Mouse (Mus musculus) adipocyte (in vitro differentiated cells): ENCODE data around the gene Gsk3b.

Experiments
- DNase-seq: peaks from one replicate; pipeline ENCODE4 v3.0.0-alpha.2; 2016; ENCODE audit warnings: low spot score

Gsk3b gene

DNA sequence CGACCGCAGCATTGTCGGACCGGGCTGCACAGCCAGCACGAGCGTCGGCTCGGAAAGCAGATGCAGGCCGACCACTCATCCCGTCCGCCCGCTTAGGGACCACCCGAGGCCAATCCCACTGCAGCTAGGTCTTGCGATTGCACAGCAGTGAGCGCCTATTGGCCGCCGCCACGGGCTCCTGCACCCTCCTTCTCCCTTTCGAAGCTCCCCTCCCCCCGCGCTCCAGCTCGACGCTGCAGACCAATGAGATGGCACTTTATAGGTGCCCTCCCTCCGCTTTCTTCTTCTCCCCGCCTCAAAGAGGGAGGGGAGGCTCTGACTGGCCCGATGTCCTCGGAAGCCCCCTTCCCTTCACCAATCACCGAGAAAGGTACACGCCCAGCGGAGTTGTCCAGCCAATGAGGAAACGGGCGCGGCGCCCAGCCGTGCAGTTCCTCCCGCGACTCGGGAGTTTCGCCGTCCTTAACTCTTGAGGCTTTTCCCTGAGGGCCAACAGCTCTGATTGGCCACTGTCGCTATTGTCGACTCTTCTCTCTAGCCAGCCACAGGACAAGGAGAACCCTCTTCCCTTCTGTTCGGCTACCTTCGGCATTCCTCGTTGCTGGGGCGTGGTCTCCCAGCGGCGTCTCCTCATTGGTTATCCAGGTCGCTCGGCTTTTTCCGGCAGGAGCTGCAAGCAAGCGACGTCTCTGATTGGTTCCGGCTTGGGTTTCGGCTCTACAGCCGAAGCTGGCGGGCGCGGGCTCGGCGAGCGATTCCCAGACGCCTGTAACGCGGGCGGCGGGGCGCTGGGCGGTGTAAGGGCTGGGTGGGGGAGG, at the start of gene Gsk3b:
TSS of gene Gsk3b (plus strand) at position 373 of the 818 bp plus-strand sequence.
- DNase-seq: peak; percentile 100

GRCm38 (mm10) chr16:38042160-38042559, 46.6 kb upstream of the Gsk3b start:
- DNase-seq: no peak

DNA sequence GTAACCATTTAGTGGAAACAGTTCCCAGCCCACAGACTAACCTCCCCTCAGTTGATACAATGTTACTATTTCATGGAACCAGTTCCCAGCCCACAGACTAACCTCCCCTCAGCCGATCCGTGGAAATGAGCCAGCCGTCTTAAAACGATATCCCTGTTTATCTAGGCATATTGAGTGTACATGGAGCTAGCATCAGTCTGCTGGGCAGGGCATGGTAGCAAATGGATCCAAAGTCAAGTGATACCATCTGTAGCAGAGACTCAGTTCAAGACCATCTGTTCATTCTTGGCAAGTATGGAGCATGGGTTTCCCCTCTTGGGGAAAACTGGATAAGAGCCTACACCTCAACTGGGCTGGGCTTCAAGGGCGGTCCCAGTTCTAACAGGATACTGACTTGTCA, 44.2 kb upstream of the Gsk3b start:
- no peak for DNase-seq

- no peak for DNase-seq
Observed at GRCm38 (mm10) chr16:38047781-38048558, 40.8 kb upstream of the Gsk3b start.

DNA sequence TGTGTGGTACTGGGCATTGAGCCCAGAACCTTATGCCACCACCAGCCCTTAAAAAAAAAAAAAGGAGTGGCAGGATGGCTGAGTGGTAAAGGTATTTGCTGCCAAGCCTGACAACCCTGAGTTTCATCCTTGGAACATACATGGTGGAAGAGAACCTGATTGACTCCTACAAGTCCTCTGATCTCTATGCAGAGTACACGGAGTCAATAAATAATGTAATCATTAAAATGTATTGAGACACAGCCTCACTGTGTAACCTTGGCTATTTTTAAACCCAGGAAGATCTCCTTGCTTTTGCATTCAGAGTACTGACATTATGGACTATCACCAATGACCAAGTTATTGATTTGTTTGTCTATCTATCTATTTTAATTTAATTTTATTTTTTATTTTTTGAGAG, 30.9 kb upstream of the Gsk3b start:
- DNase-seq: no peak

DNA sequence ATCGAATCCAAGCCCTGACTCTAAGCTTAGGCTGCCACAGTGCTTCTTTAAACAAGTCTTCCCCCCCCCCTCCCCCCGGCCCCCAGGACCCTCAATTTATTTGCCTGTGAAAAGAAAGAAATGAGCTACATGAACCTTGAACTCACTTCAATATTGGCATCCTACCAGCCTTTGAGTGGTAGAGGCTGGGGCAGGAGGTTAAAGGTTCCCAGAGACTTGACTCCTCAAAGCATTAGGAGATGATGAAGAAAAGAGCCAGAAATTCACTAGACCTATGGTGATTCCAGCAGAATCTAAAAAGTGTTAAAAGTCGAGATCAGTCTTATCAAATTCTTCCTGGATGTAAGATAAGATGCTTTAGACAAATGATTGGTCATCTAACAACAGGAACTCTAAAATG, 30.0 kb upstream of the Gsk3b start:
- DNase-seq: peak; percentile 21

DNA sequence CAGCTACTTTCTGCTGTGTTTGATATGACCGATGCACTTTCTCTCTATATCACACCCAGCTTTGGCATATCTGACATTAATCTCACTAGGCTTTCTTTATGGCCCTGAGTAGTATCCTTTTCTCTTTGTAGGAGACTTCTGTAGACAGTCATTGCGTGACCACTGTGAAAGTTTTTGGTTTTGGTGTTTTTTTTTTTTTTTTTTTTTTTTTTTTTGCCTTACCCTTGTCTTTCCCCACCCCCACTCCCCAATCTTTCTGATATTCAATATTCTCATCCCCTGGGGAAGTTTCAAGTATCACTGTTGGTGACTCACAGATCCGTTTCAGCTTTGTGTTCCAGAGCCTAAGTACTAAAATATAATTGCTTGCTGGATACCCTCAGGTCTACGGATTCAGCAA, 29.2 kb upstream of the Gsk3b start:
- DNase-seq: no peak

DNA sequence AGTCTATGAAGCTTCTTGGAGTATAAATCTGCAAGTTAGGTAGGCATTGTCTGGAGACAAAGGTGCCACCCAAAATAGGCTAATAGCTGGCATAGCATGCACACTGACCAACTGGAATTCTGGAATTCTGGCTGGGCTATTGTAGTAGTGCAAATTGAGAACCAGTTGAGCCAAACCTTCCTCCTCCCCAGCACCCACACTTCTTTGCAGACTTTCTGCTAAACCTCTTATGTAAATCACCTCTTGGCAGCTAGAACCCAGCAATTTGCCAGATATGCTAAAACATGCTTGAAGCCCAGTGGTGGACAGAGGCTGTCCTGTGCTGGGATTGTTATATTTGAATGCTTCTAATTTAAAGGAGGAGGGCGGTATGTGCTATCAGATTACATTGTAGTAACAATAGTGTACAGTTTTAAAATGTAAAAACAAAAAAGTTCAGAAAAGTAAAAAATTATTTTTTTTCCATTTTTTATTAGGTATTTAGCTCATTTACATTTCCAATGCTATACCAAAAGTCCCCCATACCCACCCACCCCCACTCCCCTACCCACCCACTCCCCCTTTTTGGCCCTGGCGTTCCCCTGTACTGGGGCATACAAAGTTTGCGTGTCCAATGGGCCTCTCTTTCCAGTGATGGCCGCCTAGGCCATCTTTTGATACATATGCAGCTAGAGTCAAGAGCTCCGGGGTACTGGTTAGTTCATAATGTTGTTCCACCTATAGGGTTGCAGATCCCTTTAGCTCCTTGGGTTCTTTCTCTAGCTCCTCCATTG, 14.8 kb upstream of the Gsk3b start:
- peak; percentile 78 for DNase-seq

DNA sequence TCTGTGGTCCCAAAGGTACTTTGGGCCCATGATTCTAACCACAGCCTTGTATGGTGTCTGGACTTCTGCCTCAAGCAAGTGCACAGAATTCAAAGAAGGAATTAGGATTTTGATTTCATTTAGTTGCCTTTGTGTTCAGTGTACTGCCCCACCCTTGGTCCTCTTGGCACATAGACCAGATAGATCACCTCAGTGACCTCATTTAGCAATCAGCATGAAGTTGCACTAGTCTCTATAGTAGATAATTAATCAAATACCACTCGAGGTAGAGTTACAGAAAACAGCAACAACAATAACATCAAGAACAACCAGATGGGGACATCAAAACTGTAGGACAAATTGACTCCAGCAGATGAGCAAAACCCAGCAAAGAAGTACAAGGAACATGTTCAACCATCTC, 8.6 kb upstream of the Gsk3b start:
- DNase-seq: no peak

- DNase-seq: peak; percentile 69
Observed at GRCm38 (mm10) chr16:38087231-38087630, 1.6 kb upstream of the Gsk3b start.

GRCm38 (mm10) chr16:38087645-38088125, 1.1 kb upstream of the Gsk3b start:
- DNase-seq: no peak

DNA sequence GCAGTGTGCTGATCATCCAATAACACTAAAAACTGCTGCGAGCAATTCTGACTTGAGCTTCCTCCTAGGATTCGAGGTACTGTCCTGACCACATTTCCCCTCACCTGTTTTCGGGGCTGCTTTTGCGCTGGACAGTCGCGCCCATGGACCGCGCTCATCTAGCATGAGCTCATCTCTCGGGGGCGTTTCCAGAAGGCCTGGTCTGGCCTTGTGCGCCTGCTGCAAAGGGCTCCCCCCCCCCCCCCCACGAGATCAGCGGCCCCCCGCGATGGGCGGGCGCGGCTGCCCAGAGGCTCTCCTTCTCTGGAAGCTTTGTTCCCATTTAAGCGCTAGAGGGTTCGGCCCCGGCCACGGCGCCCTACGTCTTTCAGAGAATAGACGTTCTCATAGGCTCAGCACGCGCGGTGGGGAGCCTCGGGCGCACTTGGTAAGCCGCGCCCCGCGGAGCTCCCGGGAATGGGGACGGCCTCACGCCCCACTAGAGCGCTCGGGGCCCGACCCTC, 624 bp upstream of the Gsk3b start:
- DNase-seq: peak; percentile 85

GRCm38 (mm10) chr16:38089447-38090170, 808 bp downstream of the Gsk3b start:
- DNase-seq: peak; percentile 74

GRCm38 (mm10) chr16:38090341-38091005, 1.7 kb downstream of the Gsk3b start:
- peak; percentile 48 for DNase-seq

DNA sequence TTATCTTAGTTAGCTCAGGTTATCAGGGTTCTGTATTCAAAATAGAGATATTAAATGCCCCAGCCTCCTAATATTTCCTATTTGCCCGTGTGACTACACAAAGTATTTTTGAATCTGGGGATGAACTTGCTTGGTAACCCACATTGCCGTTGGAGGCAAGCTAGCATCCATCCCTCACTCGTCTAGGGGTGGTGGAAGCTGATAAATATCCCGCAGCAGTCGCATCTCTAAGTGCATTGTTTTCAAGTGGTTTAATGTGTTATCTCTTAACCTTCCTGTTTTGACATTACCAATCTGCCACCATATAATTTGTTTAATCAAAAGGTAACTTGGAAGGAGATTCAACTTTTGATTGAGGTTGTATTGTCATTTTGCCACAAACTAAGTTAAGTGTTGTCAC, 2.2 kb downstream of the Gsk3b start:
- no peak for DNase-seq

DNA sequence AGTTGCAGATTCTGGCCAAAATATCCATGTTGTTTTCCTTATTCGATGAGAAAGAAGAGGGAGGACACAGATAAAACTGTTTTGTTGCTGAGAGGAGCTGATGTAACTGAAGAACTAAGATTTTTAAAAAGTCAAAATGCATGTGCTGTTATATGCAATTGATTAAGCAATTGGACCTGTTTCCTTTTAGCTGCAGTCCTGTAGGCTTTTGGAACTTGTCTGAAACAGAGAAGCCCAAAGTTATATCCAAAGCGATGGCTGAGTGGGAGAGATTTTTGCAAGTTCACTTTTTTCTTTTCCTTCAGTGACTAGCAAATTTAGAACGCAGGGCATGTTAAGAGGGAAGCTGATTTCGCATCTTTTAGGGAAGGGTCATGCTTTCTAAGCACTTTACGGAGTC, 2.9 kb downstream of the Gsk3b start:
- no peak for DNase-seq

GRCm38 (mm10) chr16:38092598-38092997, 3.8 kb downstream of the Gsk3b start:
- DNase-seq: no peak

GRCm38 (mm10) chr16:38095181-38095851, 6.5 kb downstream of the Gsk3b start:
- DNase-seq: peak; percentile 53

DNA sequence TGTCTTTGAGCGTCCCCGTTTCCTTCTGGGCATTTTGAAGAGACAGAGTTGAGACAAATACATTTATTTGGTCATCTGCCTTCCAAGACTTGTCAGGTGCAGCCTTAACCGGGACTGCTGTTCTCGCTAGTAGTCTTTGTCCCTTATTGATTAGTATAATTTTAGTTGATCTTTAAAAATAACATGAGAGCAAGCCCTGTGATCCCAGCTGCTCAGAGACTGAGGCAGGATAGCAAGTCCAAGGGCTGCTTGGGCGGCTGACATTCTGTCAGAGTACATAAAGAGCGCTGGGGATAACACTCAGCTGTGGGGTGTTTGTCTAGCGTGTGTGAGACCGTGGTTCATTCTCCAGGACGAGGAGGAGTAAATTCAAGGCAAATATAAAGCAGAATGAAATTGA, 8.7 kb downstream of the Gsk3b start:
- no peak for DNase-seq

DNA sequence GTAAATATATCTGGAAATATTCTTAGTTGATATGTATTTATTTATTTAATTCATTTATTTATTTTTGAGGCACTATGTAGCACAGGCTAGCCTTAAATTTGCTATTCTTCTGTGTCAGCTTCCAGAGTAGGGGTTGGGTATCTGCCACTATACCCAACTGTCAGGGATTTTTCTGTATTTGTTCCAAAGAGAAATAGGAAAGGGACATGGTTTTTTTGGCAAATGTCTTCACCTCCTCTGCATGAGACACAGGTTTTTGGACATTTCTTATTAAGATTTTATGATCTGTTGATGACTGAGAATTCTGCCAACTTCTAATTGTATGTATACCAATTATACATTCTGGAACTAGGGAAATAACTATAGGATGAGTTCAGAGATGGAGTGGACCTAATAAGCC, 10.5 kb downstream of the Gsk3b start:
- no peak for DNase-seq
